Mouse (Mus musculus): ENCODE measurements around the gene Gm20388. TPM values are rescaled to one million over a fixed set of nuclear protein-coding genes. Genes with fewer than 3 reads are reported as not detected.
"Not testable (repeated sequence)": the region's sequence is repeated elsewhere in the genome, so short reads cannot be mapped to it uniquely, and the experiment has no call there.

The Gm20388 gene
- total RNA-seq, 2 experiments from 2014 or later, result 2.4 to 2.6 TPM

DNA sequence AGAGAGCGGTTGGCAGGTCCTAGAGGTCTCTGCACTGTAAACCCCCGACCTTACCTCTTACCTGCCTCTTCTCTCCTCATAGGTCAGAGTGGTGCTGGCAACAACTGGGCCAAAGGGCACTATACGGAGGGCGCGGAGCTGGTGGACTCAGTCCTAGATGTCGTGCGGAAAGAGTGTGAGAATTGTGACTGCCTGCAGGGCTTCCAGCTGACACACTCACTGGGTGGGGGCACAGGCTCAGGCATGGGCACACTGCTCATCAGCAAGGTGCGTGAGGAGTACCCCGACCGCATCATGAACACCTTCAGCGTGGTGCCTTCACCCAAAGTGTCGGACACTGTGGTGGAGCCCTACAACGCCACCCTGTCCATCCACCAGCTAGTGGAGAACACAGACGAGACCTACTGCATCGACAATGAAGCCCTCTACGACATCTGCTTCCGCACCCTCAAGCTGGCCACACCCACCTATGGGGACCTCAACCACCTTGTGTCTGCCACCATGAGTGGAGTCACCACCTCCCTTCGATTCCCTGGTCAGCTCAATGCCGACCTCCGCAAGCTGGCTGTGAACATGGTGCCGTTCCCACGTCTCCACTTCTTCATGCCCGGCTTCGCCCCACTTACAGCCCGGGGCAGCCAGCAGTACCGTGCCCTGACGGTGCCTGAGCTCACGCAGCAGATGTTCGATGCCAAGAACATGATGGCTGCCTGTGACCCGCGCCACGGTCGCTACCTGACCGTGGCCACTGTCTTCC lies 3510.1 kb downstream of the Gm20388 start:
- intact Hi-C loops (cut with DNase I), result no loop called here
- TF ChIP-seq CTCF (IDR thresholded peaks at IDR 0.05), result no peak
- Histone ChIP-seq H3K4me3 (no peak overlapping the region), H3K27ac (no peak overlapping the region)
- no peak for DNase-seq (ENCODE audit: extremely low spot score in 1 of 2, low spot score in 2 of 2)

GRCm38 (mm10) chr8:123421325-123421724 lies 3510.7 kb downstream of the Gm20388 start:
- intact Hi-C loops (cut with DNase I), result no loop called here
- DNase-seq (ENCODE audit: extremely low spot score in 1 of 2, low spot score in 2 of 2), result no peak
- TF ChIP-seq CTCF (IDR thresholded peaks at IDR 0.05), result no peak
- H3K4me3 ChIP-seq, result no peak overlapping the region
- no peak overlapping the region; the same call in 1 of the 2 replicates for H3K27ac ChIP-seq

- DNase-seq (ENCODE audit: extremely low spot score in 1 of 2, low spot score in 2 of 2), result peak; percentile 76 to 78
- intact Hi-C loops (cut with DNase I), result no loop called here
- H3K27ac ChIP-seq, result peak overlapping the region; percentile 5
- TF ChIP-seq CTCF (IDR thresholded peaks at IDR 0.05), result peak; percentile 84
- H3K4me3 ChIP-seq, result no peak overlapping the region
Observed at GRCm38 (mm10) chr8:123422056-123422780, 3511.6 kb downstream of the Gm20388 start.

DNA sequence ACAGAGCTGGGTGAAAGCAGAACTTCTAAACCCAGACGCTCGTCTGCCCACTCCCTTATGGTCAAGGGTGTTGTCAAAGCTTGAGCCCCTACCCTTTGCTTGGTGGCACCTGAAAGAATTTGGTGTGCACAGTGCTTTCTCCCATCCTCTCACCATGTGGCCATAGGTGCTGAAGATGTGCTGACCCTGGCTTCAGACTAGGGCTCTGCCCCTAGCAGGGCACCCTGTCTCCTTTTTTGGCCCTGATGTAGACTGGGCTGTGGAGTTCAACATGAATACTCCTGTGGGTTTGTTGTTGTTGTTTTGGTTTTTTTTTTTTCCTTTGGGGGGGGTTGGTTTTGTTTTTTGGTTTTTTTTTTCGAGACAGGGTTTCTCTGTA lies 3512.1 kb downstream of the Gm20388 start:
- peak in 1 of 2 experiments; percentile 15 for DNase-seq (ENCODE audit: extremely low spot score in 1 of 2, low spot score in 2 of 2)
- intact Hi-C loops (cut with DNase I), result no loop called here
- no peak for TF ChIP-seq CTCF (IDR thresholded peaks at IDR 0.05)
- no peak overlapping the region for H3K4me3 ChIP-seq
- H3K27ac ChIP-seq, result peak overlapping the region; percentile 5; the same call in 1 of the 2 replicates

DNA sequence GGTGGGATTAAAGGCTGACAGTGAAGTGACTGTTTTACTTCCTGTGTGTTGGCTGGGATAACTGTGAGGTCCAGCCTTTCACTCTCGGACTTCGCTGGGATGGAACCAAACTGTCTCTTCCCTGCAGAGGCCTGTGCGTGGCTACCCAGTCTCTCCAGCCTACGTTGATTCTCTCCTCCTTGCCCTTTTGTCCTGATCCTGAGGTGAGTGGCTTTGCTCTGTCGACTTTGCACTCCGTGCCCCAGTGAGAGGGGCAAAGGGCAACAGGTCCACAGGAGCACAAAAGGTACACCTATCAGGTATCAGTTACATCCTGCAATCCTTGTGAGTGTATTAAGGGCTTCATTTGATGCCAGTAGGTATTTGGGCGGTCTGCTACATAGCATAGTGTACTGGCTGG lies 3512.8 kb downstream of the Gm20388 start, which contains the start of gene Def8:
Gene Def8, plus strand, starts transcription at position 87 of the 400 bp plus-strand sequence.
- intact Hi-C loops (cut with DNase I), result no loop called here
- peak within 1 kb of the TSS; percentile 5; the same call in 1 of the 2 replicates for H3K27ac ChIP-seq
- H3K4me3 ChIP-seq, result no peak within 1 kb of the TSS
- no peak for TF ChIP-seq CTCF (IDR thresholded peaks at IDR 0.05)
- no peak for DNase-seq (ENCODE audit: extremely low spot score in 1 of 2, low spot score in 2 of 2)

GRCm38 (mm10) chr8:123426511-123427509 lies 3516.2 kb downstream of the Gm20388 start:
- intact Hi-C loops (cut with DNase I), result no loop called here
- Histone ChIP-seq H3K4me3 (no peak overlapping the region), H3K27ac (no peak overlapping the region)
- DNase-seq (ENCODE audit: extremely low spot score in 1 of 2, low spot score in 2 of 2), result no peak
- no peak for TF ChIP-seq CTCF (IDR thresholded peaks at IDR 0.05)

GRCm38 (mm10) chr8:123427639-123428275 lies 3517.1 kb downstream of the Gm20388 start:
- no peak overlapping the region for H3K27ac ChIP-seq
- intact Hi-C loops (cut with DNase I), result no loop called here
- DNase-seq (ENCODE audit: extremely low spot score in 1 of 2, low spot score in 2 of 2), result no peak
- no peak overlapping the region for H3K4me3 ChIP-seq
- no peak for TF ChIP-seq CTCF (IDR thresholded peaks at IDR 0.05)

GRCm38 (mm10) chr8:123428343-123428893 lies 3517.8 kb downstream of the Gm20388 start:
- H3K27ac ChIP-seq, result no peak overlapping the region
- intact Hi-C loops (cut with DNase I), result no loop called here
- TF ChIP-seq CTCF (IDR thresholded peaks at IDR 0.05), result no peak
- no peak for DNase-seq (ENCODE audit: extremely low spot score in 1 of 2, low spot score in 2 of 2)
- no peak overlapping the region for H3K4me3 ChIP-seq

- no peak for DNase-seq (ENCODE audit: extremely low spot score in 1 of 2, low spot score in 2 of 2)
- Histone ChIP-seq H3K27ac (no peak overlapping the region), H3K4me3 (no peak overlapping the region)
- intact Hi-C loops (cut with DNase I), result no loop called here
- TF ChIP-seq CTCF (IDR thresholded peaks at IDR 0.05), result no peak
Observed at GRCm38 (mm10) chr8:123428939-123429721, 3518.5 kb downstream of the Gm20388 start.

DNA sequence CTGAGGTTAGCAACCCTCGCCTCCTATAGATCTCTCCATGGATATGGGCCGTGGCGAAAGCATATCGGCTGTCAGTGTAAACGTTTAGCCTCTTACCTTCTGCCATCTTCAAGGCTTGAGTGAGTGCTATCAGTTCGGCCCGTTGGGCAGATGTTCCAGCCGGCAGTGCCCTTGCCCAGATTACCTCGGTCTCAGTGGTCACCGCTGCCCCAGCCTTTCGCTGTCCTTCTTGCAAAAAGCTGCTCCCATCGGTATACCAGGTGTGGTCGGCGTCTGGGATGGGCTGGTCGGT lies 3519.0 kb downstream of the Gm20388 start:
- DNase-seq (ENCODE audit: extremely low spot score in 1 of 2, low spot score in 2 of 2); intact Hi-C loops (cut with DNase I); H3K4me3 ChIP-seq; H3K27ac ChIP-seq: not testable (repeated sequence)

DNA sequence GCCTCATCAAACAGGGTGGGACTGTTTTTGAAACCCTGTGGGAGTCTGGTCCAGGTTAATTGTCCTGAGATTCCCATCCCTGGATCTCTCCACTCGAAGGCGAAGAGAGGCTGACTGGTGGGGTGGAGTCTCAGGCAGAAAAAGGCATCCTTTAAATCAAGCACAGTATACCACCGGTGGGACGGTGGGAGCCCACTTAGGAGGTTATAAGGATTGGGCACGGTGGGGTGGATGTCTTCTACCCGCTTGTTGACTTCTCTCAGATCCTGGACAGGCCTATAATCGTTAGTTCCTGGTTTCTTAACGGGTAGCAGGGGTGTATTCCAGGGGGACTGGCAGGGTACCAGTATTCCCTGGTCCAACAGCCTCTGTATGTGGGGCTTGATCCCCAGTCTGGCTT lies 3520.3 kb downstream of the Gm20388 start:
- intact Hi-C loops (cut with DNase I); H3K4me3 ChIP-seq; H3K27ac ChIP-seq; DNase-seq (ENCODE audit: extremely low spot score in 1 of 2, low spot score in 2 of 2): not testable (repeated sequence)
